Mouse (Mus musculus) myocyte (in vitro differentiated cells): ENCODE results near the gene Mrps18c. TPM values are rescaled to one million over a fixed set of nuclear protein-coding genes. Genes with fewer than 3 reads are reported as not detected.

ENCODE experiments used
- H3K27me3 ChIP-seq: one replicate; pipeline ENCODE4 v1.6.1; 2011; ENCODE audit not compliant: control insufficient read depth, insufficient read depth, insufficient read length
- H3K36me3 ChIP-seq: one replicate; pipeline ENCODE4 v1.6.1; 2011; ENCODE audit not compliant: control insufficient read depth, insufficient read depth
- H3K4me2 ChIP-seq: one replicate; pipeline ENCODE4 v1.6.1; 2011; ENCODE audit warnings: low read depth, control low read depth
- H3K4me3 ChIP-seq: one replicate; pipeline ENCODE4 v1.5.1; 2011; ENCODE audit warnings: mild to moderate bottlenecking, control low read depth, moderate library complexity
- H3K79me2 ChIP-seq: one replicate; pipeline ENCODE4 v1.6.1; 2011; ENCODE audit not compliant: control insufficient read depth, insufficient read depth
- H3ac ChIP-seq: one replicate; pipeline ENCODE4 v1.6.1; 2011; ENCODE audit not compliant: control insufficient read depth, insufficient read length
- CEBPB ChIP-seq: IDR thresholded peaks from 2 replicates; pipeline ENCODE4 v1.6.1; 2011; ENCODE audit warnings: mild to moderate bottlenecking, moderate library complexity; ENCODE audit not compliant: poor library complexity, insufficient read depth, severe bottlenecking
- E2F4 ChIP-seq: IDR thresholded peaks from one replicate; pipeline ENCODE4 v1.6.1; 2011; ENCODE audit warnings: mild to moderate bottlenecking, control low read depth, moderate library complexity; ENCODE audit not compliant: insufficient read depth
- MAX ChIP-seq: IDR thresholded peaks from one replicate; pipeline ENCODE4 v1.6.1; 2011; ENCODE audit warnings: low read depth, mild to moderate bottlenecking, control low read depth
- MYOD1 ChIP-seq, 3 experiments: IDR thresholded peaks; one replicate each; pipeline ENCODE4 v1.6.1; 2011; ENCODE audit warnings: control low read depth in 2 of 3, low read depth in 2 of 3, mild to moderate bottlenecking in 2 of 3, moderate library complexity in 1 of 3; ENCODE audit not compliant: insufficient read length in 2 of 3, control insufficient read depth in 1 of 3
- MYOG ChIP-seq, 3 experiments: IDR thresholded peaks; one replicate each; pipeline ENCODE4 v1.6.1; 2011; ENCODE audit warnings: control low read depth in 2 of 3, low read depth in 2 of 3, mild to moderate bottlenecking in 2 of 3; ENCODE audit not compliant: insufficient read length in 2 of 3, control insufficient read depth in 1 of 3, insufficient read depth in 1 of 3
- POLR2A ChIP-seq: IDR thresholded peaks from one replicate; pipeline ENCODE4 v1.6.1; 2011; ENCODE audit warnings: low read depth, mild to moderate bottlenecking, control low read depth, moderate library complexity; ENCODE audit not compliant: insufficient read length
- POLR2AphosphoS2 ChIP-seq: IDR thresholded peaks from one replicate; pipeline ENCODE4 v1.6.1; 2011; ENCODE audit warnings: low read depth, control low read depth; ENCODE audit not compliant: insufficient read length
- REST ChIP-seq: IDR thresholded peaks from one replicate; pipeline ENCODE4 v1.6.1; 2011; ENCODE audit warnings: mild to moderate bottlenecking, control low read depth, moderate library complexity; ENCODE audit not compliant: insufficient read depth, insufficient read length
- SRF ChIP-seq: IDR thresholded peaks from one replicate; pipeline ENCODE4 v1.6.1; 2011; ENCODE audit warnings: low read depth; ENCODE audit not compliant: control insufficient read depth, insufficient read length
- TCF12 ChIP-seq: IDR thresholded peaks from one replicate; pipeline ENCODE4 v1.6.1; 2011; ENCODE audit warnings: mild to moderate bottlenecking, control low read depth; ENCODE audit not compliant: poor library complexity, insufficient read depth, severe bottlenecking
- TCF3 ChIP-seq: IDR thresholded peaks from one replicate; pipeline ENCODE4 v1.6.1; 2011; ENCODE audit warnings: low read depth, control low read depth; ENCODE audit not compliant: insufficient read length
- USF1 ChIP-seq: IDR thresholded peaks from one replicate; pipeline ENCODE4 v1.6.1; 2011; ENCODE audit warnings: low read depth, mild to moderate bottlenecking, control low read depth, moderate library complexity
- polyA plus RNA-seq: library from polyadenylated mRNA; unstranded; fragments of >200 nt; fragmentation: generic; extraction: Trizol; gene quantifications from one replicate; pipeline ENCODE4 v1.2.1, GENCODE M21; 2012; ENCODE audit warnings: missing spikeins

Mrps18c gene
- polyA plus RNA-seq, 1 experiment: 71.7 TPM

- TF ChIP-seq TCF12: no peak
- peak; percentile 77 for TF ChIP-seq CEBPB
- no peak for TF ChIP-seq MAX
- no peak for TF ChIP-seq POLR2AphosphoS2
- no peak for TF ChIP-seq TCF3
- no peak for TF ChIP-seq REST
- peak; percentile 51 for TF ChIP-seq POLR2A
- TF ChIP-seq USF1: no peak
- TF ChIP-seq MYOD1 (IDR thresholded peaks at IDR 0.05; ENCODE audit: control insufficient read depth in 1 of 3, insufficient read length in 2 of 3, low read depth in 2 of 3): peak in 1 of 3 experiments; percentile 12
- TF ChIP-seq E2F4: no peak
- TF ChIP-seq SRF: no peak
- no peak for TF ChIP-seq MYOG (IDR thresholded peaks at IDR 0.05; ENCODE audit: control insufficient read depth in 1 of 3, insufficient read depth in 1 of 3, insufficient read length in 2 of 3, low read depth in 2 of 3)
- Histone ChIP-seq H3ac (peak overlapping the region; percentile 94), H3K79me2 (no peaks in the 10 kb centered on the region), H3K27me3 (no peaks in the 10 kb centered on the region), H3K36me3 (no peaks in the 10 kb centered on the region), H3K4me2 (peak overlapping the region; percentile 94), H3K4me3 (peak overlapping the region; percentile 72)
These were observed 47.6 kb downstream of the Mrps18c start for GRCm38 (mm10) chr5:100845848-100846598.

GRCm38 (mm10) chr5:100846599-100846920 lies 48.1 kb downstream of the Mrps18c start:
- no peaks in the 10 kb centered on the region for H3K36me3 ChIP-seq
- no peak for TF ChIP-seq USF1
- TF ChIP-seq REST: no peak
- no peak for TF ChIP-seq MYOD1 (IDR thresholded peaks at IDR 0.05; ENCODE audit: control insufficient read depth in 1 of 3, insufficient read length in 2 of 3, low read depth in 2 of 3)
- TF ChIP-seq E2F4: no peak
- TF ChIP-seq TCF3: no peak
- no peak for TF ChIP-seq POLR2A
- no peak for TF ChIP-seq MYOG (IDR thresholded peaks at IDR 0.05; ENCODE audit: control insufficient read depth in 1 of 3, insufficient read depth in 1 of 3, insufficient read length in 2 of 3, low read depth in 2 of 3)
- TF ChIP-seq CEBPB: no peak
- TF ChIP-seq POLR2AphosphoS2: no peak
- TF ChIP-seq MAX: no peak
- TF ChIP-seq TCF12: no peak

GRCm38 (mm10) chr5:100847143-100847542 lies 48.7 kb downstream of the Mrps18c start:
- no peaks in the 10 kb centered on the region for H3K36me3 ChIP-seq
- peak overlapping the region; percentile 72 for H3K4me3 ChIP-seq
- H3K4me2 ChIP-seq: peak overlapping the region; percentile 94
- H3ac ChIP-seq: peak overlapping the region; percentile 94
- TF ChIP-seq REST: no peak
- no peak for TF ChIP-seq TCF12
- no peak for TF ChIP-seq TCF3
- no peak for TF ChIP-seq POLR2A
- no peak for TF ChIP-seq MAX
- no peak for TF ChIP-seq CEBPB
- no peaks in the 10 kb centered on the region for H3K27me3 ChIP-seq
- no peaks in the 10 kb centered on the region for H3K79me2 ChIP-seq

More at GRCm38 (mm10) chr5:100846599-100846920, 48.1 kb downstream of the Mrps18c start:
- Histone ChIP-seq H3K4me2 (peak overlapping the region; percentile 94), H3ac (peak overlapping the region; percentile 94), H3K4me3 (peak overlapping the region; percentile 72), H3K79me2 (no peaks in the 10 kb centered on the region), H3K27me3 (no peaks in the 10 kb centered on the region)

DNA sequence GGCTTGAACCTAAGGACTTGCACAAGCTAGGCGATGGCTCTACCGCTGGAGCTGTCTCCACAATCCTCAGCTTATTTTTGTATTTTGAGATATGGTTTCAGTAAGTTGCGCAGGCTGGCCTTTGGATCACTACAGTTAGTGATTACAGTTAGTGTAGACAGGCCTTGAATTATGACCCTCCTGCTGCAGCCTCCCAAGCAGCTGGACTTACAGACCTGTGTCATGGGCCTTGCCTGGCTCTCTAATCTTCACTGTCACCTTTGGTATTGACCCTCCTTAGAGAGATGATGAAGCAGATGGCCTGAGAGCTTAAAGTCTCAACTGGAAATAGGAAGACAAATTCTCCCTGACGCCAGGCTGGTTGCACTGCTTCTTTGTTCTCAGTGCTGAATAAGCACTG lies 55.5 kb downstream of the Mrps18c start:
- TF ChIP-seq CEBPB (no peak), SRF (no peak), MAX (no peak), POLR2AphosphoS2 (no peak), TCF12 (no peak), E2F4 (no peak), USF1 (no peak), MYOG (IDR thresholded peaks at IDR 0.05; ENCODE audit: control insufficient read depth in 1 of 3, insufficient read depth in 1 of 3, insufficient read length in 2 of 3, low read depth in 2 of 3) (no peak), TCF3 (no peak), MYOD1 (IDR thresholded peaks at IDR 0.05; ENCODE audit: control insufficient read depth in 1 of 3, insufficient read length in 2 of 3, low read depth in 2 of 3) (no peak)

More for the DNA sequence above, 55.5 kb downstream of the Mrps18c start:
- Histone ChIP-seq H3K79me2 (no peaks in the 10 kb centered on the region), H3ac (no peak overlapping the region), H3K27me3 (no peaks in the 10 kb centered on the region), H3K36me3 (no peaks in the 10 kb centered on the region), H3K4me2 (no peak overlapping the region), H3K4me3 (no peak overlapping the region)

Other genes starting within 250 kb of the Mrps18c start
- gene Plac8, start 226.4 kb upstream of the Mrps18c start, polyA plus RNA-seq: 4.8 TPM
- gene Coq2, start 123.5 kb upstream of the Mrps18c start, polyA plus RNA-seq: 35.8 TPM
- gene Hpse, start 78.9 kb upstream of the Mrps18c start, polyA plus RNA-seq: 0.66 TPM
- gene Helq, start within 50 bp of the Mrps18c start, polyA plus RNA-seq: 4.2 TPM
- gene Abraxas1, start 22.3 kb downstream of the Mrps18c start, polyA plus RNA-seq: 7.6 TPM
- gene Gpat3, start 47.1 kb downstream of the Mrps18c start, polyA plus RNA-seq: 4.7 TPM